Mouse (Mus musculus) liver, adult 2 months (tissue): ENCODE results near the gene AI837181. TPM values are rescaled to one million over a fixed set of nuclear protein-coding genes. Genes with fewer than 3 reads are reported as not detected.

Experiments used
- DNase-seq: peaks from one replicate; pipeline ENCODE4 v3.0.0-alpha.2; 2011; ENCODE audit warnings: low read depth, low spot score; ENCODE audit errors: extremely low read depth
- H3K27ac ChIP-seq: fragments of 200-500 bp; replicated peaks from 2 replicates; pipeline ENCODE4 v1.5.1; 2012; ENCODE audit warnings: low read depth, mild to moderate bottlenecking, control low read depth, inconsistent platforms, low read length; ENCODE audit not compliant: insufficient read depth
- H3K27me3 ChIP-seq: fragments of 200-500 bp; 2 replicates; pipeline ENCODE4 v1.6.1; 2012; ENCODE audit warnings: mild to moderate bottlenecking, moderate library complexity, low read length, inconsistent platforms; ENCODE audit not compliant: control insufficient read depth, insufficient read depth
- H3K36me3 ChIP-seq: fragments of 200-500 bp; 2 replicates; pipeline ENCODE4 v1.6.1; 2012; ENCODE audit warnings: low read length, inconsistent platforms; ENCODE audit not compliant: control insufficient read depth, insufficient read depth
- H3K4me1 ChIP-seq: fragments of 200-500 bp; 2 replicates; pipeline ENCODE4 v1.6.1; 2011; ENCODE audit warnings: low read length; ENCODE audit not compliant: control insufficient read depth, insufficient read depth
- H3K4me3 ChIP-seq: fragments of 200-500 bp; 2 replicates; pipeline ENCODE4 v1.5.1; 2011; ENCODE audit warnings: low read depth, mild to moderate bottlenecking, control low read depth, low read length, moderate library complexity; ENCODE audit not compliant: insufficient read depth
- H3K79me2 ChIP-seq: fragments of 200-500 bp; 2 replicates; pipeline ENCODE4 v1.6.1; 2012; ENCODE audit warnings: inconsistent platforms, mild to moderate bottlenecking, low read length, moderate library complexity; ENCODE audit not compliant: control insufficient read depth, insufficient read depth
- H3K9ac ChIP-seq: fragments of 200-500 bp; 2 replicates; pipeline ENCODE4 v1.6.1; 2012; ENCODE audit warnings: low read depth, mild to moderate bottlenecking, control low read depth, inconsistent platforms, low read length
- CTCF ChIP-seq: fragments of 200-500 bp; IDR thresholded peaks from 2 replicates; pipeline ENCODE4 v1.5.1; 2011; ENCODE audit warnings: low read depth, low read length, control low read depth
- POLR2A ChIP-seq: fragments of 200-500 bp; IDR thresholded peaks from 2 replicates; pipeline ENCODE4 v1.6.1; 2011; ENCODE audit warnings: low read length, control low read depth; ENCODE audit not compliant: insufficient read depth; ENCODE audit errors: extremely low read depth
- WGBS: fragments of 180-500 bp; shearing (Covaris S2); methylation state at CpG from one replicate; pipeline ENCODE4 v1.1.7; 2018; 5-methylcytosine and 5-hydroxymethylcytosine counted together
- polyA plus RNA-seq: library from polyadenylated mRNA; depleted of rRNA; stranded (reverse); fragments of >200 nt; gene quantifications from 2 replicates; pipeline ENCODE4 v1.2.3, GENCODE M21; 2012
- total RNA-seq: library from RNA; depleted of rRNA; stranded (reverse); fragments of >200 nt; gene quantifications from 2 replicates; pipeline ENCODE4 v1.2.3, GENCODE M21; 2014

AI837181 gene
- total and polyA plus RNA-seq, 2 experiments = 7.8 to 36.6 TPM

DNA sequence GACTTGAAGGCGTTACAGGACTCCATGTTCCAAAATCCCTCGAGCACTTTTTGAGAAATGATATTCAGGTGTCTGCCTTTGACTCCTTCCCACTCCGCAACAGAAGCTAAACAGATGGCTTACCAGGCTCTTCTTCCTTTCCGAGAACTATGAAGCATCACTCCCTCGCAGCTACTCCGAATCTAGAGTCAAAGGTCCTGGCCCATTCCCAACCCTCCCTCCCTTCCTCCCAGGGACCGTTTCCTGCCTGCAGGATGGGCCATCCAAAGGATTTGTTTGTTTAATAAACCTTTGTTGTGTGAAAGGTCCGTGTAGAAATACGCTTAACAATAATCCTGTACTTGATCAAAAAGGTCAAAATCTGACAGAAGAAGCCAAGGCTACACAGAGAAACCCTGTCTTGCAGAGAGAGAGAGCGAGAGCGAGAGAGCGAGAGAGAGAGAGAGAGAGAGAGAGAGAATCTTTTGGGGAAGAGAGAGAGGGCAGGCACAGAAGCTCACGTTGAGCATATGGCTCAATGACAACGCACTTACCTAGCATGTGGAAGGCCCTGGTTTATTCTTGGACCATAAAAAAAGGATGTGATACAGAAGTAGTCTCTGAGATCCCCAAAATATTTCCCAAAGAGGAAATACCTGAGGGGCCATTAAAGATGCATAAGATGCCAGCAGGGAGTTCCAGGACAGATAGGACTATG is 33.0 kb downstream of the AI837181 start, which contains the start of gene Ccdc85b:
Ccdc85b (minus strand) TSS at position 149 of the 697 bp plus-strand sequence.
- TF ChIP-seq CTCF = no peak
- no peak for TF ChIP-seq POLR2A
- H3K36me3 ChIP-seq = no peaks in the 10 kb centered on the region
- H3K27me3 ChIP-seq = no peaks in the 10 kb centered on the region
- peak; percentile 56 for DNase-seq
- peaks cover 8% of the 10 kb centered on the region for H3K4me1 ChIP-seq
- 12% methylated on average over 14 of the region's 14 CpGs for WGBS
- H3K9ac ChIP-seq = peak within 1 kb of the TSS; percentile 93
- peak within 1 kb of the TSS; percentile 87 for H3K4me3 ChIP-seq
- peak within 1 kb of the TSS; percentile 86 for H3K27ac ChIP-seq
- H3K79me2 ChIP-seq = peaks cover 15% of the 10 kb centered on the region; the same call in 1 of the 2 replicates

GRCm38 (mm10) chr19:5459019-5459418 is 34.1 kb downstream of the AI837181 start:
- Histone ChIP-seq H3K36me3 (no peaks in the 10 kb centered on the region), H3K79me2 (peaks cover 15% of the 10 kb centered on the region; the same call in 1 of the 2 replicates), H3K9ac (no peak overlapping the region), H3K4me3 (no peak overlapping the region), H3K4me1 (peaks cover 8% of the 10 kb centered on the region), H3K27ac (no peak overlapping the region), H3K27me3 (no peaks in the 10 kb centered on the region)
- 75% methylated on average over 7 of the region's 7 CpGs for WGBS
- TF ChIP-seq POLR2A = no peak
- DNase-seq = no peak

GRCm38 (mm10) chr19:5459896-5460295 is 35.0 kb downstream of the AI837181 start:
- no peak overlapping the region; the same call in 1 of the 2 replicates for H3K9ac ChIP-seq
- H3K4me1 ChIP-seq = peaks cover 8% of the 10 kb centered on the region
- 21% methylated on average over 3 of the region's 3 CpGs for WGBS
- no peak for TF ChIP-seq CTCF
- TF ChIP-seq POLR2A = no peak
- no peak overlapping the region for H3K4me3 ChIP-seq
- H3K79me2 ChIP-seq = peaks cover 15% of the 10 kb centered on the region; the same call in 1 of the 2 replicates
- no peaks in the 10 kb centered on the region for H3K27me3 ChIP-seq
- no peak overlapping the region for H3K27ac ChIP-seq
- no peaks in the 10 kb centered on the region for H3K36me3 ChIP-seq
- DNase-seq = no peak

DNA sequence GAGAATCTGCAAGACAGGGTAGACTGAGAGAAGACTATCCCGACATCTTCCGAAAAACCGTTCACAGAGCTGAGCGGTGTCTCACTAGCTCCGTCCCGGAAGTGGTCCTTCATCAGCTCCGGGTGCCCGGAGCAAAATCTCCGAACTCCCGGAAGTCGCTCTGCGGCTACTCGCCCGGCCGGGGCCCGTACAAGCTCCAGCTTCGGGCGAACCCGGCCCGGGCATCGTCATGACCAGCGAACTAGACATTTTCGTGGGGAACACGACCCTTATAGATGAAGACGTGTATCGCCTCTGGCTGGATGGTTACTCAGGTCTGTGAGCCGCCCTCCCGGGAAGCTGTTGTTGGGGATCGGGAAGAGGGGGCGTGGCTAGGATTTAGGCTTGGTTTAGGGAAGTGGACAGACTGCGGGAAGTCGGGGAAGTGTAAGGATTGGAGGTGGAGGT is 35.5 kb downstream of the AI837181 start, which contains the start of gene Fibp:
Fibp (plus strand) TSS at position 151 of the 447 bp plus-strand sequence.
- TF ChIP-seq POLR2A (peak; percentile 49; the same call in 1 of the 2 replicates), CTCF (no peak)
- Histone ChIP-seq H3K79me2 (peaks cover 12% of the 10 kb centered on the region; the same call in 1 of the 2 replicates), H3K4me3 (peak within 1 kb of the TSS; percentile 85), H3K27me3 (no peaks in the 10 kb centered on the region), H3K27ac (peak within 1 kb of the TSS; percentile 63), H3K4me1 (peaks cover 8% of the 10 kb centered on the region; the same call in 1 of the 2 replicates), H3K36me3 (no peaks in the 10 kb centered on the region), H3K9ac (peak within 1 kb of the TSS; percentile 82)
- under 1% methylated on average over 32 of the region's 32 CpGs for WGBS
- peak; percentile 73 for DNase-seq

DNA sequence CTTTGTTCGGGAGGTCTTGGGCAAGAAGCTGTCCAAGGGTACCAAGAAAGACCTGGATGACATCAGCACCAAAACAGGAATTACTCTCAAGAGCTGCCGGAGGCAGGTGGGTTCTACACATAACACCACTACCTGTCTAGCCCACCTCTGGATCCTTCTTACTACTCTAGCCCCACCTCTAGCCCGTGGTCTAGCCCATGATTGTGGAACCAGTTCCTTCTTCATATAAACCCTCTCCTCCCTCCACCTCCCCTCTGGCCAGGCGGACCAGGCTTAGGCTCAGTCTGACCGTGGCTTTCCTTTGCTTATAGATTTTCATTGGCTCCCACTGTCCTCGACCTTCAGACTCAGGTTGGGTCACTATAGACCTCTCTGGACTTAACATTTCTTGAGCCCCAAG is 36.5 kb downstream of the AI837181 start:
- Histone ChIP-seq H3K4me1 (peaks cover 8% of the 10 kb centered on the region; the same call in 1 of the 2 replicates), H3K4me3 (no peak overlapping the region), H3K27ac (no peak overlapping the region), H3K27me3 (no peaks in the 10 kb centered on the region), H3K9ac (no peak overlapping the region), H3K36me3 (no peaks in the 10 kb centered on the region), H3K79me2 (peaks cover 11% of the 10 kb centered on the region; the same call in 1 of the 2 replicates)
- 83% methylated on average over 6 of the region's 6 CpGs for WGBS
- TF ChIP-seq CTCF = no peak
- TF ChIP-seq POLR2A = no peak
- no peak for DNase-seq

GRCm38 (mm10) chr19:5463212-5463611 is 38.3 kb downstream of the AI837181 start:
- no peak overlapping the region for H3K27ac ChIP-seq
- H3K27me3 ChIP-seq = no peaks in the 10 kb centered on the region
- H3K4me3 ChIP-seq = no peak overlapping the region
- no peak for DNase-seq
- 94% methylated on average over 9 of the region's 9 CpGs for WGBS
- H3K79me2 ChIP-seq = peaks cover 5% of the 10 kb centered on the region; the same call in 1 of the 2 replicates
- peaks cover 2% of the 10 kb centered on the region; the same call in 1 of the 2 replicates for H3K4me1 ChIP-seq
- no peaks in the 10 kb centered on the region for H3K36me3 ChIP-seq
- H3K9ac ChIP-seq = no peak overlapping the region
- TF ChIP-seq CTCF = no peak
- no peak for TF ChIP-seq POLR2A
